In genomic region chr8:37099727-37100126, GRCm38 (mm10) we compare ENCODE assay signal across 12 mouse cellular contexts.
"Had no signal": no experiment of that assay in that cellular context is flagged by ENCODE, and none has a peak within 500 bp of the region (broad histone marks: within the 10 kb centered on the region; RNA-seq: fewer than 3 reads in every experiment).

No protein-coding gene starts in this region.

- ATAC-seq: midbrain, embryonic 13.5 days; midbrain, embryonic 16.5 days had no signal

- DNase-seq: kidney, adult 11 months; kidney, adult 9 months; kidney, postnatal 14 days; kidney, postnatal 4 days; left cerebral cortex, postnatal 4 days; lung, adult 18-20 months; lung, postnatal 10 days; lung, postnatal 36 days; retina, postnatal 1 day; thymus, adult 18-20 months had no signal
